Mouse (Mus musculus) embryo, embryonic 9.5 days (tissue): ENCODE measurements around the gene Uchl4.
"Not testable (repeated sequence)": the region's sequence is repeated elsewhere in the genome, so short reads cannot be mapped to it uniquely, and the experiment has no call there.

ENCODE experiments used
- DNase-seq: peaks from one replicate; pipeline ENCODE4 v3.0.0-alpha.2; 2017; ENCODE audit errors: extremely low spot score

Uchl4 gene

GRCm38 (mm10) chr9:64234768-64235435 is at the start of gene Uchl4:
TSS of gene Uchl4 (plus strand) at chr9:64235201.
- DNase-seq = no peak

- no peak for DNase-seq
Observed at GRCm38 (mm10) chr9:64193879-64194278, 41.1 kb upstream of the Uchl4 start.

- no peak for DNase-seq
Observed at GRCm38 (mm10) chr9:64195554-64195953, 39.4 kb upstream of the Uchl4 start.

GRCm38 (mm10) chr9:64197524-64197923 is 37.5 kb upstream of the Uchl4 start:
- no peak for DNase-seq

- DNase-seq = no peak
Observed at GRCm38 (mm10) chr9:64198068-64198762, 36.8 kb upstream of the Uchl4 start.

GRCm38 (mm10) chr9:64198763-64199418 is 36.1 kb upstream of the Uchl4 start:
- DNase-seq = not testable (repeated sequence)

GRCm38 (mm10) chr9:64199897-64200296 is 35.1 kb upstream of the Uchl4 start:
- DNase-seq = no peak

GRCm38 (mm10) chr9:64202331-64202730 is 32.7 kb upstream of the Uchl4 start:
- DNase-seq = no peak

- DNase-seq = no peak
Observed at GRCm38 (mm10) chr9:64202866-64203265, 32.1 kb upstream of the Uchl4 start.

- DNase-seq = no peak
Observed at GRCm38 (mm10) chr9:64207509-64208084, 27.4 kb upstream of the Uchl4 start.

- no peak for DNase-seq
Observed at GRCm38 (mm10) chr9:64214452-64214851, 20.5 kb upstream of the Uchl4 start.

- no peak for DNase-seq
Observed at GRCm38 (mm10) chr9:64216090-64216489, 18.9 kb upstream of the Uchl4 start.

GRCm38 (mm10) chr9:64216641-64217040 is 18.4 kb upstream of the Uchl4 start:
- no peak for DNase-seq

- no peak for DNase-seq
Observed at GRCm38 (mm10) chr9:64217887-64218286, 17.1 kb upstream of the Uchl4 start.

- no peak for DNase-seq
Observed at GRCm38 (mm10) chr9:64219305-64219704, 15.7 kb upstream of the Uchl4 start.

- no peak for DNase-seq
Observed at GRCm38 (mm10) chr9:64219772-64220420, 15.1 kb upstream of the Uchl4 start.

GRCm38 (mm10) chr9:64220603-64221002 is 14.4 kb upstream of the Uchl4 start:
- DNase-seq = no peak

- no peak for DNase-seq
Observed at GRCm38 (mm10) chr9:64221480-64221879, 13.5 kb upstream of the Uchl4 start.

GRCm38 (mm10) chr9:64222098-64222497 is 12.9 kb upstream of the Uchl4 start:
- DNase-seq = no peak

- DNase-seq = no peak
Observed at GRCm38 (mm10) chr9:64225805-64226204, 9.2 kb upstream of the Uchl4 start.

- DNase-seq = no peak
Observed at GRCm38 (mm10) chr9:64227736-64228135, 7.3 kb upstream of the Uchl4 start.

GRCm38 (mm10) chr9:64228972-64229371 is 6.0 kb upstream of the Uchl4 start:
- DNase-seq = no peak
